Mouse (Mus musculus) megakaryocyte, embryonic 14.5 days (primary cell): Measurements from ENCODE around the gene Ugt2b1. TPM values are rescaled to one million over a fixed set of nuclear protein-coding genes. Genes with fewer than 3 reads are reported as not detected.
"Not testable (repeated sequence)": the region's sequence is repeated elsewhere in the genome, so short reads cannot be mapped to it uniquely, and the experiment has no call there.

ENCODE experiments used
- H3K27me3 ChIP-seq: replicated peaks from 2 replicates; pipeline ENCODE3; 2012; ENCODE audit warnings: inconsistent platforms
- H3K36me3 ChIP-seq: replicated peaks from 2 replicates; pipeline ENCODE3; 2012; ENCODE audit warnings: low read length, inconsistent platforms, mixed read lengths
- H3K4me1 ChIP-seq: 2 replicates; pipeline ENCODE4 v1.6.1; 2012; ENCODE audit warnings: inconsistent platforms
- H3K4me3 ChIP-seq: replicated peaks from 2 replicates; pipeline ENCODE3; 2012; ENCODE audit warnings: moderate library complexity, mild to moderate bottlenecking, inconsistent platforms
- H3K9me3 ChIP-seq: 2 replicates; pipeline ENCODE4 v1.6.1; 2012; ENCODE audit warnings: inconsistent platforms
- FLI1 ChIP-seq: IDR thresholded peaks from 2 replicates; pipeline ENCODE4 v1.6.1; 2012; ENCODE audit warnings: low read length, inconsistent platforms, mixed read lengths
- GATA1 ChIP-seq: IDR thresholded peaks from 3 replicates; pipeline ENCODE4 v1.6.1; 2012; ENCODE audit warnings: mixed read lengths, low read length, inconsistent platforms, borderline replicate concordance
- polyA plus RNA-seq: library from polyadenylated mRNA; stranded (reverse); fragments of >175 nt; gene quantifications from 2 replicates; pipeline ENCODE4 v1.2.3, GENCODE M21; 2012; ENCODE audit warnings: low replicate concordance; ENCODE audit not compliant: insufficient read depth

The Ugt2b1 gene
- polyA plus RNA-seq: not detected in 2 replicates

DNA sequence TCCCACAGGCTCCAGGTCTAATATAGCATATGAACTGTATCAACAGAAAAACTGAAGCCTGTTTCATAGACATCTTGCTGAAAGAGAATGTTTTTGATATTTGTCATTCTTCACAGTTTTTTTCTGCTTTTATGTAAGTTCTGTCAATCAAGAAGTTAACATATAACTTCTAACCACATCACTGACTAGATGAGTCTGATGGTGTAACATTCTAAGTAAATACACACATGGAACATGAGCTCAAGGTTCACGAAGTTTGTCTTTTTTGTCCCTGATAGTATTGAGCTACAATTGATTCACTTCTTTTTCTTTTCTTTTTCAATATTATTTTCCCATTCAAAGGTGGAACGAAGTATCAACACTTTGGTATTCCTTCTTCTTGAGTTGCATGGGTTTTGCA is at the start of gene Ugt2b1:
Gene Ugt2b1, minus strand, starts transcription at position 105 of the 400 bp plus-strand sequence.
- no peak for TF ChIP-seq FLI1
- TF ChIP-seq GATA1: no peak
- H3K4me3 ChIP-seq: no peak within 1 kb of the TSS
- H3K36me3 ChIP-seq: no peaks in the 10 kb centered on the region
- 0 out of 2 replicates have a peak, but pooled peaks cover 3% of the 10 kb centered on the region for H3K9me3 ChIP-seq
- no peaks in the 10 kb centered on the region for H3K27me3 ChIP-seq
- H3K4me1 ChIP-seq: no peaks in the 10 kb centered on the region

DNA sequence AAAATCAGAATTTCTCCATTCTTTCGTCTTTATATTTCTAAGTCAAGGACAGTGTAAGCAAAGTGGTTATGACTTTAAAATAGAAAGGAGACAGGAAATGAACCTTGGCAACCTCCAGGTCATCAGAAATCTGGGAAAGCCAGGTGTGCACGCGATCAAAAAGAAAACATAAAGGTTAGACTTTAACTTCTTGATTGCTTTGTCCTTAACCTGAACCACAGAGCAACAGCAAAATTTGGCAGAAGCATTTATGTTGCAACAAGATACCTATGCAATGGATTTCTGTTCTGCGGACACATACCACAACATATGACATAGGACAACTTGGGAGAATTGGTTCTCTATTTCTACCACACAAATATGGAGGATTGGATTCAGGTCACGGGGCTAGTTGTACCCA is 40.9 kb upstream of the Ugt2b1 start:
- not testable (repeated sequence) for H3K4me1 ChIP-seq, H3K9me3 ChIP-seq, H3K4me3 ChIP-seq, H3K27me3 ChIP-seq, H3K36me3 ChIP-seq

GRCm38 (mm10) chr5:86962849-86963248 is 36.5 kb upstream of the Ugt2b1 start:
- not testable (repeated sequence) for H3K4me1 ChIP-seq, H3K4me3 ChIP-seq, H3K36me3 ChIP-seq, H3K27me3 ChIP-seq, H3K9me3 ChIP-seq

GRCm38 (mm10) chr5:86961587-86962358 is 35.4 kb upstream of the Ugt2b1 start:
- H3K36me3 ChIP-seq: no peaks in the 10 kb centered on the region
- H3K9me3 ChIP-seq: peaks cover 11% of the 10 kb centered on the region
- no peaks in the 10 kb centered on the region for H3K27me3 ChIP-seq
- TF ChIP-seq FLI1 (no peak), GATA1 (no peak)
- no peak overlapping the region for H3K4me3 ChIP-seq
- H3K4me1 ChIP-seq: no peaks in the 10 kb centered on the region

GRCm38 (mm10) chr5:86960504-86960903 is 34.2 kb upstream of the Ugt2b1 start:
- H3K4me1 ChIP-seq: no peaks in the 10 kb centered on the region
- no peak overlapping the region for H3K4me3 ChIP-seq
- peaks cover 11% of the 10 kb centered on the region for H3K9me3 ChIP-seq
- no peaks in the 10 kb centered on the region for H3K27me3 ChIP-seq
- TF ChIP-seq GATA1: no peak
- TF ChIP-seq FLI1: no peak
- H3K36me3 ChIP-seq: no peaks in the 10 kb centered on the region

DNA sequence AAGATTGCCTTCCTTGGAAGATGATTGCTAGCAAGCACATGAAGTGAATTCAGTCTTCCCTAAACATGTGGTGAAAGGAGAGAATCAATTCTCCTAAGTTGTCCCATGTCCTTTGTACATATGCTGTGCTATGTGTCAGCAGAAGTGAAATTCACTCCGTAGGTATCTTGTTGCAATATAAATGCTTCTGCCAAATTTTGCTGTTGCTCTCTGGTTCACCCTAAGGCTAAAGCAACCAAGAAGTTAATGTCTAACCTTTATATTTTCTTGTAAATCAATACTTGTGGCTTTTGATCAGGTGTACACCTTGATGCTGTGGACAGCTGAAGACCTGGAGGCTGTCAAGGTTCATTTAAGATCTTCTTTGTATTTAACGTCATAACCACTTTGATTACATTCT is 15.8 kb upstream of the Ugt2b1 start:
- Histone ChIP-seq H3K4me1 (no peaks in the 10 kb centered on the region), H3K4me3 (no peak overlapping the region), H3K36me3 (no peaks in the 10 kb centered on the region), H3K27me3 (no peaks in the 10 kb centered on the region), H3K9me3 (peaks cover 11% of the 10 kb centered on the region; the same call in 1 of the 2 replicates)
- no peak for TF ChIP-seq GATA1
- no peak for TF ChIP-seq FLI1

GRCm38 (mm10) chr5:86920661-86921233 is 5.6 kb downstream of the Ugt2b1 start:
- H3K4me3 ChIP-seq: no peak overlapping the region
- H3K36me3 ChIP-seq: no peaks in the 10 kb centered on the region
- no peaks in the 10 kb centered on the region for H3K4me1 ChIP-seq
- H3K9me3 ChIP-seq: no peaks in the 10 kb centered on the region
- no peaks in the 10 kb centered on the region for H3K27me3 ChIP-seq
- no peak for TF ChIP-seq GATA1
- TF ChIP-seq FLI1: no peak

DNA sequence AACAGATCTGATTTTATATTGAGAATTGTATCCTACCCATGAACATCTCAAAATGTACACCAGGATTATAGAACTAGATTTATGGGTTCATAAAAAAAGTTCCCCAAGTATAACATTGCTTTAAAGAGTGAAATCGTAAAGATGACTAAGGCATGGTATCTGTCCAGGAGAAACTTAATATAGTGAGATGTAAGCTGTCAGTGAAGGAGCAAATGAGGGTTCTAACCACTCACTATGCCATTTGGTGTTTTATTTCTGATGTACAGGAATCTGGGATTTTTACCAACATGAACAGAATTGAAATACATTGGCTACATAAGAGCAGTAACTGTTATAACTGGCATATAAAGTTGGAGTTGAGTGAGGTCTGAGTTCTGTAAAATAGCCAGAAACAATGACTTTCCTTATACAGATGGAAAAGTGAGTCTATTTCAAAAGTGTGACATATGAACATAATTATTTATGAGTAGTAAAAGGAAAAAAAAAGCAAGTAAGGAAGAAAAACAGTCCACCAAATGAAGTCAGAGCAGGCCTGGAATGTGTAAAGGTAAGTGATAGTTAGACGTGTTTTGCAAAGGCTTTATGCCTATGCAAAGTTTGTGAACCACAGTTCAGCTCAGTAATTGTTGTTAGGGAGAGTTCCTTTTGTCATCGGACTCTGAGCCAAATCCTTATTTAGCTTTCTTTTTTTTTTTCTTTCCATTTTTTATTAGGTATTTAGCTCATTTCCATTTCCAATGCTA is 14.8 kb downstream of the Ugt2b1 start:
- TF ChIP-seq FLI1 (no peak), GATA1 (no peak)
- H3K9me3 ChIP-seq: no peaks in the 10 kb centered on the region
- H3K4me1 ChIP-seq: no peaks in the 10 kb centered on the region
- H3K27me3 ChIP-seq: no peaks in the 10 kb centered on the region
- H3K4me3 ChIP-seq: no peak overlapping the region
- H3K36me3 ChIP-seq: no peaks in the 10 kb centered on the region

DNA sequence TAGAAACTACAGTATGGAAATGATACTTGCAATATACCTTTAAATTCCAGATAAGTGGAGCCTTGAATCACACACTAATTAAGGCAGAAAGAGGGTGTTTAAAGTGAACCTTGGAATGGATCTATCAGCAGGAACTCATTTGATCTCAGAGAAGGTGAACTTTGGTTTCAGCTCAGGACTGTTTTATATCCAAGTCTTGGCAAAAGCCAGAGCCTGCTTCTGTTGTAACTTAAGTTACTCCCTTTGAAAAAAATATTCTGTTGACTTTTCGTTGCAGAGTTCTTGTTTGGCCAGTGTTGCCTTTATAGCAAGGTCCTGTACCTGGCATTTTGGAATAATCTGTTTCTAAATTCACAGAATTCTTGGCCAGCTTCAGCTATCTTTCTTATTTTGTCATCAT is 15.6 kb downstream of the Ugt2b1 start:
- no peaks in the 10 kb centered on the region for H3K36me3 ChIP-seq
- no peak overlapping the region for H3K4me3 ChIP-seq
- no peaks in the 10 kb centered on the region for H3K27me3 ChIP-seq
- no peaks in the 10 kb centered on the region for H3K4me1 ChIP-seq
- H3K9me3 ChIP-seq: no peaks in the 10 kb centered on the region
- TF ChIP-seq GATA1 (no peak), FLI1 (no peak)

GRCm38 (mm10) chr5:86906758-86907157 is 19.6 kb downstream of the Ugt2b1 start, which contains the start of gene Ugt2b34:
Ugt2b34 (minus strand) TSS chr5:86906937.
- TF ChIP-seq FLI1 (no peak), GATA1 (no peak)
- no peak within 1 kb of the TSS for H3K4me3 ChIP-seq

More at GRCm38 (mm10) chr5:86906758-86907157, 19.6 kb downstream of the Ugt2b1 start, which contains the start of gene Ugt2b34:
- no peaks in the 10 kb centered on the region for H3K9me3 ChIP-seq
- H3K4me1 ChIP-seq: no peaks in the 10 kb centered on the region
- no peaks in the 10 kb centered on the region for H3K27me3 ChIP-seq
- H3K36me3 ChIP-seq: no peaks in the 10 kb centered on the region
